Mouse (Mus musculus) bone marrow, adult 2 months (tissue): Measurements from ENCODE around the gene Treml2. TPM values are rescaled to one million over a fixed set of nuclear protein-coding genes. Genes with fewer than 3 reads are reported as not detected.

Source experiments
- H3K27ac ChIP-seq: fragments of 200-500 bp; 2 replicates; pipeline ENCODE4 v1.5.1; 2012; ENCODE audit warnings: low read depth, mild to moderate bottlenecking, control low read depth, inconsistent platforms, low read length; ENCODE audit not compliant: control insufficient read depth, poor library complexity, insufficient read depth
- H3K4me1 ChIP-seq: fragments of 200-500 bp; 2 replicates; pipeline ENCODE4 v1.6.1; 2011; ENCODE audit warnings: low read length; ENCODE audit not compliant: control insufficient read depth, insufficient read depth
- H3K4me3 ChIP-seq: fragments of 200-500 bp; replicated peaks from 2 replicates; pipeline ENCODE3; 2011; ENCODE audit warnings: mild to moderate bottlenecking, low read depth, low read length, control low read depth; ENCODE audit not compliant: control insufficient read depth
- CTCF ChIP-seq: fragments of 200-500 bp; IDR thresholded peaks from 2 replicates; pipeline ENCODE4 v1.5.1; 2011; ENCODE audit warnings: low read length, control low read depth; ENCODE audit not compliant: control insufficient read depth, insufficient read depth
- POLR2A ChIP-seq: fragments of 200-500 bp; IDR thresholded peaks from 2 replicates; pipeline ENCODE4 v1.6.1; 2011; ENCODE audit warnings: low read depth, mild to moderate bottlenecking, control low read depth, low read length, borderline replicate concordance; ENCODE audit not compliant: control insufficient read depth
- WGBS: fragments of 180-500 bp; shearing (Covaris S2); methylation state at CpG from one replicate; pipeline ENCODE4 v1.1.7; 2018; 5-methylcytosine and 5-hydroxymethylcytosine counted together
- polyA plus RNA-seq: library from polyadenylated mRNA; stranded (reverse); fragments of >200 nt; gene quantifications from 2 replicates; pipeline ENCODE4 v1.2.4, GENCODE M21; 2011; ENCODE audit warnings: low replicate concordance; ENCODE audit not compliant: missing spikeins, insufficient read depth, insufficient read length

Treml2 gene
- polyA plus RNA-seq, 1 experiment = 152 TPM

- WGBS = 18% methylated on average over 5 of the region's 5 CpGs
- TF ChIP-seq POLR2A (no peak), CTCF (no peak)
- H3K4me3 ChIP-seq = no peak overlapping the region
- peaks cover 7% of the 10 kb centered on the region; the same call in 1 of the 2 replicates for H3K4me1 ChIP-seq
- H3K27ac ChIP-seq = peak overlapping the region; percentile 84
Observed at GRCm38 (mm10) chr17:48324258-48324657, 25.0 kb downstream of the Treml2 start.

- WGBS = 86% methylated on average over 6 of the region's 6 CpGs
- H3K27ac ChIP-seq = peak overlapping the region; percentile 71
Observed at GRCm38 (mm10) chr17:48325093-48325492, 25.8 kb downstream of the Treml2 start.

GRCm38 (mm10) chr17:48325638-48326037 lies 26.3 kb downstream of the Treml2 start:
- H3K4me1 ChIP-seq = peaks cover 7% of the 10 kb centered on the region; the same call in 1 of the 2 replicates
- peak overlapping the region; percentile 40 for H3K27ac ChIP-seq
- 58% methylated on average over 11 of the region's 11 CpGs for WGBS
- TF ChIP-seq CTCF = no peak
- no peak for TF ChIP-seq POLR2A
- peak overlapping the region; percentile 33 for H3K4me3 ChIP-seq

More at GRCm38 (mm10) chr17:48325093-48325492, 25.8 kb downstream of the Treml2 start:
- no peak for TF ChIP-seq CTCF
- no peak for TF ChIP-seq POLR2A
- peaks cover 7% of the 10 kb centered on the region; the same call in 1 of the 2 replicates for H3K4me1 ChIP-seq
- no peak overlapping the region for H3K4me3 ChIP-seq

GRCm38 (mm10) chr17:48326656-48327055 lies 27.4 kb downstream of the Treml2 start:
- 87% methylated on average over 4 of the region's 4 CpGs for WGBS
- Histone ChIP-seq H3K4me3 (no peak overlapping the region), H3K4me1 (peaks cover 7% of the 10 kb centered on the region; the same call in 1 of the 2 replicates), H3K27ac (no peak overlapping the region)
- TF ChIP-seq CTCF = no peak
- TF ChIP-seq POLR2A = no peak

- H3K4me3 ChIP-seq = no peak overlapping the region
- no peaks in the 10 kb centered on the region for H3K4me1 ChIP-seq
- H3K27ac ChIP-seq = no peak overlapping the region
- TF ChIP-seq CTCF (no peak), POLR2A (no peak)
- 57% methylated on average over 2 of the region's 2 CpGs for WGBS
Observed at GRCm38 (mm10) chr17:48332524-48332923, 33.2 kb downstream of the Treml2 start.

GRCm38 (mm10) chr17:48334186-48334585 lies 34.9 kb downstream of the Treml2 start:
- no peak overlapping the region for H3K4me3 ChIP-seq
- 86% methylated on average over 4 of the region's 4 CpGs for WGBS
- H3K4me1 ChIP-seq = no peaks in the 10 kb centered on the region; the same call in 1 of the 2 replicates
- no peak overlapping the region for H3K27ac ChIP-seq
- TF ChIP-seq CTCF (no peak), POLR2A (no peak)

GRCm38 (mm10) chr17:48336857-48337256 lies 37.6 kb downstream of the Treml2 start:
- Histone ChIP-seq H3K4me3 (no peak overlapping the region), H3K4me1 (no peaks in the 10 kb centered on the region; the same call in 1 of the 2 replicates), H3K27ac (no peak overlapping the region)
- TF ChIP-seq POLR2A (no peak), CTCF (peak; percentile 99)
- WGBS = under 1% methylated on average over 6 of the region's 6 CpGs

- TF ChIP-seq CTCF = no peak
- TF ChIP-seq POLR2A = no peak
- WGBS = 86% methylated on average over 1 of the region's 1 CpGs
- Histone ChIP-seq H3K4me1 (no peaks in the 10 kb centered on the region; the same call in 1 of the 2 replicates), H3K27ac (no peak overlapping the region), H3K4me3 (no peak overlapping the region)
Observed at GRCm38 (mm10) chr17:48340267-48340666, 41.0 kb downstream of the Treml2 start.

GRCm38 (mm10) chr17:48341947-48342346 lies 42.6 kb downstream of the Treml2 start:
- 25% methylated on average over 3 of the region's 3 CpGs for WGBS
- Histone ChIP-seq H3K27ac (no peak overlapping the region), H3K4me3 (no peak overlapping the region), H3K4me1 (peaks cover 1% of the 10 kb centered on the region; the same call in 1 of the 2 replicates)
- TF ChIP-seq CTCF (no peak), POLR2A (no peak)
